Mouse (Mus musculus): ENCODE data around the gene Lhfpl5. TPM values are rescaled to one million over a fixed set of nuclear protein-coding genes. Genes with fewer than 3 reads are reported as not detected.

The Lhfpl5 gene
- total and polyA plus RNA-seq, 2 experiments from 2014 or later = 0.07 TPM; not detected in 1

- Histone ChIP-seq H3K27me3 (ENCODE audit: control insufficient read depth, insufficient read depth, low read length) (no peaks in the 10 kb centered on the region), H3K4me1 (ENCODE audit: control insufficient read depth, insufficient read depth) (no peaks in the 10 kb centered on the region), H3K36me3 (replicated peaks; ENCODE audit: control insufficient read depth, insufficient read depth, low read length) (peaks cover 11% of the 10 kb centered on the region), H3K27ac (ENCODE audit: low read depth) (no peak overlapping the region; the same call in 1 of the 2 replicates), H3K4me3 (ENCODE audit: low read depth, low read length) (no peak overlapping the region), H3K9me3 (replicated peaks; ENCODE audit: control insufficient read depth, low read length) (no peaks in the 10 kb centered on the region), H3K4me2 (ENCODE audit: low read depth, low read length) (no peak overlapping the region), H3K9ac (replicated peaks; ENCODE audit: low read depth, low read length) (no peak overlapping the region)
- ATAC-seq (ENCODE audit: insufficient read depth, low read depth) = no peak
- 51% methylated on average over 2 of the region's 2 CpGs for WGBS
- no peak for DNase-seq (ENCODE audit: low spot score)
- no peak for TF ChIP-seq CTCF (IDR thresholded peaks at IDR 0.05; ENCODE audit: low read depth)
- TF ChIP-seq EP300 (IDR thresholded peaks at IDR 0.05; ENCODE audit: low read depth) = no peak
Observed at GRCm38 (mm10) chr17:28612603-28613002, 37.2 kb downstream of the Lhfpl5 start.

- H3K9me3 ChIP-seq (replicated peaks; ENCODE audit: control insufficient read depth, low read length) = no peaks in the 10 kb centered on the region
- TF ChIP-seq CTCF (IDR thresholded peaks at IDR 0.05; ENCODE audit: low read depth) (no peak), EP300 (IDR thresholded peaks at IDR 0.05; ENCODE audit: low read depth) (no peak)
- DNase-seq (ENCODE audit: low spot score) = no peak
- H3K4me2 ChIP-seq (ENCODE audit: low read depth, low read length) = no peak overlapping the region
- H3K4me3 ChIP-seq (ENCODE audit: low read depth, low read length) = no peak overlapping the region
- ATAC-seq (ENCODE audit: insufficient read depth, low read depth) = no peak
- H3K27ac ChIP-seq (ENCODE audit: low read depth) = no peak overlapping the region
- no peaks in the 10 kb centered on the region for H3K4me1 ChIP-seq (ENCODE audit: control insufficient read depth, insufficient read depth)
- H3K27me3 ChIP-seq (ENCODE audit: control insufficient read depth, insufficient read depth, low read length) = no peaks in the 10 kb centered on the region
- no peak overlapping the region for H3K9ac ChIP-seq (replicated peaks; ENCODE audit: low read depth, low read length)
- WGBS = 74% methylated on average over 6 of the region's 6 CpGs
- peaks cover 6% of the 10 kb centered on the region for H3K36me3 ChIP-seq (replicated peaks; ENCODE audit: control insufficient read depth, insufficient read depth, low read length)
Observed at GRCm38 (mm10) chr17:28613096-28613495, 37.7 kb downstream of the Lhfpl5 start.

- no peak overlapping the region for H3K4me3 ChIP-seq (ENCODE audit: low read depth, low read length)
- H3K36me3 ChIP-seq (replicated peaks; ENCODE audit: control insufficient read depth, insufficient read depth, low read length) = no peaks in the 10 kb centered on the region; the same call in 1 of the 2 replicates
- 90% methylated on average over 4 of the region's 4 CpGs for WGBS
- TF ChIP-seq CTCF (IDR thresholded peaks at IDR 0.05; ENCODE audit: low read depth) (no peak), EP300 (IDR thresholded peaks at IDR 0.05; ENCODE audit: low read depth) (no peak)
- ATAC-seq (ENCODE audit: insufficient read depth, low read depth) = no peak
- no peaks in the 10 kb centered on the region for H3K27me3 ChIP-seq (ENCODE audit: control insufficient read depth, insufficient read depth, low read length)
- no peak overlapping the region for H3K27ac ChIP-seq (ENCODE audit: low read depth)
- no peak overlapping the region for H3K4me2 ChIP-seq (ENCODE audit: low read depth, low read length)
- no peaks in the 10 kb centered on the region for H3K4me1 ChIP-seq (ENCODE audit: control insufficient read depth, insufficient read depth)
- DNase-seq (ENCODE audit: low spot score) = no peak
- H3K9me3 ChIP-seq (replicated peaks; ENCODE audit: control insufficient read depth, low read length) = no peaks in the 10 kb centered on the region
- H3K9ac ChIP-seq (replicated peaks; ENCODE audit: low read depth, low read length) = no peak overlapping the region
Observed at GRCm38 (mm10) chr17:28615332-28615731, 39.9 kb downstream of the Lhfpl5 start.

GRCm38 (mm10) chr17:28617636-28618035 lies 42.2 kb downstream of the Lhfpl5 start:
- Histone ChIP-seq H3K4me3 (ENCODE audit: low read depth, low read length) (no peak overlapping the region), H3K4me1 (ENCODE audit: control insufficient read depth, insufficient read depth) (peaks cover 10% of the 10 kb centered on the region), H3K27ac (ENCODE audit: low read depth) (no peak overlapping the region), H3K36me3 (replicated peaks; ENCODE audit: control insufficient read depth, insufficient read depth, low read length) (no peaks in the 10 kb centered on the region; the same call in 1 of the 2 replicates), H3K4me2 (ENCODE audit: low read depth, low read length) (no peak overlapping the region), H3K9me3 (replicated peaks; ENCODE audit: control insufficient read depth, low read length) (no peaks in the 10 kb centered on the region), H3K27me3 (ENCODE audit: control insufficient read depth, insufficient read depth, low read length) (no peaks in the 10 kb centered on the region), H3K9ac (replicated peaks; ENCODE audit: low read depth, low read length) (no peak overlapping the region)
- DNase-seq (ENCODE audit: low spot score) (no peak), ATAC-seq (ENCODE audit: insufficient read depth, low read depth) (no peak)
- 78% methylated on average over 10 of the region's 10 CpGs for WGBS
- no peak for TF ChIP-seq EP300 (IDR thresholded peaks at IDR 0.05; ENCODE audit: low read depth)
- TF ChIP-seq CTCF (IDR thresholded peaks at IDR 0.05; ENCODE audit: low read depth) = no peak

GRCm38 (mm10) chr17:28618124-28618523 lies 42.7 kb downstream of the Lhfpl5 start:
- ATAC-seq (ENCODE audit: insufficient read depth, low read depth) = no peak
- no peak overlapping the region for H3K4me3 ChIP-seq (ENCODE audit: low read depth, low read length)
- DNase-seq (ENCODE audit: low spot score) = no peak
- no peaks in the 10 kb centered on the region; the same call in 1 of the 2 replicates for H3K36me3 ChIP-seq (replicated peaks; ENCODE audit: control insufficient read depth, insufficient read depth, low read length)
- no peak overlapping the region for H3K27ac ChIP-seq (ENCODE audit: low read depth)
- H3K9me3 ChIP-seq (replicated peaks; ENCODE audit: control insufficient read depth, low read length) = no peaks in the 10 kb centered on the region
- H3K4me2 ChIP-seq (ENCODE audit: low read depth, low read length) = no peak overlapping the region
- 79% methylated on average over 7 of the region's 7 CpGs for WGBS
- no peak overlapping the region for H3K9ac ChIP-seq (replicated peaks; ENCODE audit: low read depth, low read length)
- no peaks in the 10 kb centered on the region for H3K27me3 ChIP-seq (ENCODE audit: control insufficient read depth, insufficient read depth, low read length)
- TF ChIP-seq EP300 (IDR thresholded peaks at IDR 0.05; ENCODE audit: low read depth) (no peak), CTCF (IDR thresholded peaks at IDR 0.05; ENCODE audit: low read depth) (no peak)
- H3K4me1 ChIP-seq (ENCODE audit: control insufficient read depth, insufficient read depth) = peaks cover 12% of the 10 kb centered on the region

- no peaks in the 10 kb centered on the region; the same call in 1 of the 2 replicates for H3K36me3 ChIP-seq (replicated peaks; ENCODE audit: control insufficient read depth, insufficient read depth, low read length)
- no peaks in the 10 kb centered on the region for H3K27me3 ChIP-seq (ENCODE audit: control insufficient read depth, insufficient read depth, low read length)
- H3K9me3 ChIP-seq (replicated peaks; ENCODE audit: control insufficient read depth, low read length) = no peaks in the 10 kb centered on the region
- H3K4me2 ChIP-seq (ENCODE audit: low read depth, low read length) = no peak overlapping the region
- H3K4me1 ChIP-seq (ENCODE audit: control insufficient read depth, insufficient read depth) = peaks cover 12% of the 10 kb centered on the region
- WGBS = 97% methylated on average over 1 of the region's 1 CpGs
- no peak overlapping the region for H3K4me3 ChIP-seq (ENCODE audit: low read depth, low read length)
- H3K27ac ChIP-seq (ENCODE audit: low read depth) = no peak overlapping the region
- no peak for TF ChIP-seq EP300 (IDR thresholded peaks at IDR 0.05; ENCODE audit: low read depth)
- no peak for TF ChIP-seq CTCF (IDR thresholded peaks at IDR 0.05; ENCODE audit: low read depth)
- ATAC-seq (ENCODE audit: insufficient read depth, low read depth) = no peak
- H3K9ac ChIP-seq (replicated peaks; ENCODE audit: low read depth, low read length) = no peak overlapping the region
- no peak for DNase-seq (ENCODE audit: low spot score)
Observed at GRCm38 (mm10) chr17:28618775-28619174, 43.3 kb downstream of the Lhfpl5 start.

Measured in heart, postnatal 0 days (tissue).